Mouse (Mus musculus) ES-E14 (cell line): ENCODE measurements at regions not wholly inside any gene's neighbourhood (a gene's known extent, or its start where the extent isn't known, plus 50 kb on each side); places are given as distances from the start of the nearest gene placed in this dataset.

Source experiments
- CHD2 ChIP-seq: IDR thresholded peaks from 2 replicates; pipeline ENCODE4 v1.6.1; 2014; ENCODE audit warnings: mild to moderate bottlenecking, low read depth, low read length, inconsistent platforms
- HCFC1 ChIP-seq: IDR thresholded peaks from 2 replicates; pipeline ENCODE4 v1.6.1; 2012; ENCODE audit warnings: low read length, inconsistent platforms, borderline replicate concordance; ENCODE audit not compliant: insufficient read depth
- MAFK ChIP-seq: IDR thresholded peaks from 2 replicates; pipeline ENCODE4 v1.6.1; 2014; ENCODE audit warnings: mild to moderate bottlenecking, low read depth, low read length, inconsistent platforms; ENCODE audit not compliant: insufficient read depth
- ZC3H11A ChIP-seq: IDR thresholded peaks from 2 replicates; pipeline ENCODE4 v1.6.1; 2012; ENCODE audit warnings: low read depth, mild to moderate bottlenecking, inconsistent platforms, low read length, borderline replicate concordance

- no peak for TF ChIP-seq MAFK
- TF ChIP-seq CHD2: no peak
- TF ChIP-seq HCFC1: no peak
- TF ChIP-seq ZC3H11A: no peak
Measured at GRCm38 (mm10) chr3:103465948-103466347, 109.1 kb upstream of the Syt6 start.
